Mouse (Mus musculus) ovary, postnatal 14 days (tissue): Measurements from ENCODE around the gene Poldip2.

ENCODE experiments used
- DNase-seq: peaks from one replicate; pipeline ENCODE4 v3.0.0; 2022; ENCODE audit warnings: low spot score

Poldip2 gene

GRCm38 (mm10) chr11:78512025-78512957, at the start of gene Poldip2, which contains the start of gene Tmem199:
Gene Poldip2, plus strand, starts transcription at chr11:78512193.
Gene Tmem199, minus strand, starts transcription at chr11:78512172.
- DNase-seq: peak; percentile 78

GRCm38 (mm10) chr11:78462669-78463068, 49.3 kb upstream of the Poldip2 start:
- no peak for DNase-seq

- DNase-seq: no peak
Observed at GRCm38 (mm10) chr11:78463286-78464036, 48.5 kb upstream of the Poldip2 start.

- no peak for DNase-seq
Observed at GRCm38 (mm10) chr11:78465116-78465515, 46.9 kb upstream of the Poldip2 start.

GRCm38 (mm10) chr11:78465568-78466180, 46.3 kb upstream of the Poldip2 start, which contains the start of gene Slc46a1:
Gene Slc46a1, plus strand, starts transcription at chr11:78465697.
- peak; percentile 76 for DNase-seq

DNA sequence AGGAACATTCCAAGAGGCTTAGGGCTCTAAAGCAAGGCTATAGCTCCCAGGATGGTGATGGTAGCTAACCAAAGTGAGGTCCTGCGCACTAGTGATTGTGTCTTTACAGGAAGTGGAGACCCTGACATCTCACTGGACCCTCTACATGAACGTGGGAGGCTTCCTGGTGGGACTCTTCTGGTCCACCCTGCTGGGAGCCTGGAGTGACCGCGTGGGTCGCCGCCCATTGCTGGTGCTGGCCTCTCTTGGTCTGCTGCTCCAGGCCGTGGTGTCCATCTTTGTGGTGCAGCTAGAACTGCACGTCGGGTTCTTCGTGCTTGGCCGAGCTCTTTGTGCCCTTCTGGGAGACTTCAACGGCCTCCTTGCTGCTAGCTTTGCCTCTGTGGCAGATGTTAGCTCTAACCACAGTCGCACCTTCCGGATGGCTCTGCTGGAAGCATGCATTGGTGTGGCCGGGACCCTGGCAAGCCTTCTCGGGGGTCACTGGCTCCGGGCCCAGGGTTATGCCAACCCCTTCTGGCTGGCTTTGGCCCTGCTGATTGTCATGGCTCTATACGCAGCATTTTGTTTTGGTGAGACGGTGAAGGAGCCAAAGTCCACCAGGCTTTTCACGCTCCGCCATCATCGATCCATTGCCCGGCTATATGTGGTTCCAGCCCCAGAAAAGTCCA, 45.6 kb upstream of the Poldip2 start:
- no peak for DNase-seq

- DNase-seq: no peak
Observed at GRCm38 (mm10) chr11:78467515-78467914, 44.5 kb upstream of the Poldip2 start.

DNA sequence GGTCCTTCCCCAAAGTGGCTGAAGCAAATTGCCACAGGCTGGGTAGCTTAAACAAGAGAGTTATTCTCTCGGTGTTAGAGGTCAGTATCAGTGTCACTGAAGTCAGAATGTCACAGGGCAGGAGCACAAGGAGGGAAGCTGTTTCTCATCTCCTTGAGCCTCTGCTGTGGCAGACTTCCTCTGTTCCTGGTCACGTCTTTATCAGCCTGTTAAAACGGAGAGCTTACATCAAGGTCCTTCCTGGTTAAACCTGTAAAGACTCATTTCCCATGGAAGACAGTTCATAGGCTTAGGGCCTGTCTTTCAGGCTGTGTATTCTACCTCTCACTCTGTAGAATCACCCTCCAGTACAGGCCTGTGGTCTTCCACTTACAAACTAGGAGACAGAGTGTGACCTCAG, 44.1 kb upstream of the Poldip2 start:
- no peak for DNase-seq

DNA sequence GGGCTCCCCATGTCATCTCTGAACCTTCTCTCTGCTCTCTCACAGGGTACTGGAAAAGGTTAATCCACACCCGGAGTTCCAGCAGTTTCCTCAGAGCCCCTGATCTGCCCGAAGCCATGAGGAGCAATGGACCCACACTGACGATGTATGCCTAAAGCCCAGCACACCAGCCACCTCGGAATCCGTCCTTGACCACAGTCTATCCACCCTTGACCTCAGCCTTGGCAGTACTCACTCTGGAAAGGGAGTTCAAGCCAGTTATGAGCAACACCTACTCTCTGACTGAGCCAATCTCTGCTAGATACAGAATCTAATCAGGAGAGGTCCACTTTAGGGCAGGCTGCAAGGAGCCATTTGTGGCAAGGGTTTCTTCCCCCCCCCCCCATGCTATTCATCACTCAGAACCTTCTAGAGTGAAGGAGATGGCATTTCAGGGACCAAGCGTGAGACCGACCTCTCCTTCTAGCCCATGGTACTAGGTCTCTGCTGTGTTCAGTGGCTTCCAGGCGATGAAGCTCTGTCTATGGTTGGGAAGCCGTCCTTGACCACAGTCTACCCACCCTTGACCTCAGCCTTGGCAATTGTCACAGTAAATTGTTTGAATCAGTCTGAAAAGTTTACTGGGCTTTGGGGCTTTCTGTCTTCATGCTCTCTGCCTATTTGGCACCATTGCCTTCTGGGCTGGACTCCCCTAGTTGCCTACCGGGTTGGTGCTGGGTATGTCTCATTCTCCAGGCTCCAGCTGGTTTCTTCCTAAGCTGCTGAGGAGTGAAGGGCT, 40.5 kb upstream of the Poldip2 start:
- DNase-seq: no peak

DNA sequence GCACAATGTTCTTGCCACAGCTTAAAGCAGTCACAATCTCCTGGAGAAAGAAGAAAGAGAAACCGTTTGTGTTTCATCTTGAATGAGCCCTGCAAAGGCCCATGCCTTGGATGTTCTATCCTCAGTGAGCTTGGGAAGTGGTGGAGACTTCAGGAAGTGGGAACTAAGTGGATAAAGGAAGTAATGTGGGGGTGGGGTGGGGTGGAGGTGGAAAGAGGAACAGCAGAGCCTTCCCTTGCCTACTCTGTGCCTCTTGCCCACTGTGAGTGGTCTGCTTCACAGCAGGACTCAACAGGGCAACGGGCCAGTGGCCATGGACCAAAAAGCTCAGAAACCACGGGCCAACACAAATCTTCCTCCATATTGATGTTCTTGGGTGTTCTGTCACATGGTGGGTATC, 36.7 kb upstream of the Poldip2 start:
- no peak for DNase-seq

DNA sequence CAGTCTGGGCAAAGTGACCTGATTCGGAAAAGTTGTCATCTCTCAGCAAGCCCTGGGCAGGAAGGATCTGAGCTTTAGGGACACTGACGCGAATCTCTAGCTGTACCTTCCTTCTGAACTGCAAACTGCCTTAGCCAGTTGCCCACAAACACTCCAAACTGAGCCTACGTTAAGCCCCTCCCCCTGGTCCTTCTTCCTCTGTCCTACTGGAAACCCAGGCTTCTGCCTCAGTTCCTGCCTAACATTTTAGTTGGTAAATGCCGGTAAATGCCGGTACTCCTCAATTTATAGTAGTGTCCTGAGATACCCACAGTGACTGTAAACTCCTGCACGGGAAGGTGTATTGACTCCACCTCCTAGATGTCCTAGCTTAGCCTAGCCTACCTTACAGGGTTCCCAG, 28.4 kb upstream of the Poldip2 start:
- DNase-seq: no peak

DNA sequence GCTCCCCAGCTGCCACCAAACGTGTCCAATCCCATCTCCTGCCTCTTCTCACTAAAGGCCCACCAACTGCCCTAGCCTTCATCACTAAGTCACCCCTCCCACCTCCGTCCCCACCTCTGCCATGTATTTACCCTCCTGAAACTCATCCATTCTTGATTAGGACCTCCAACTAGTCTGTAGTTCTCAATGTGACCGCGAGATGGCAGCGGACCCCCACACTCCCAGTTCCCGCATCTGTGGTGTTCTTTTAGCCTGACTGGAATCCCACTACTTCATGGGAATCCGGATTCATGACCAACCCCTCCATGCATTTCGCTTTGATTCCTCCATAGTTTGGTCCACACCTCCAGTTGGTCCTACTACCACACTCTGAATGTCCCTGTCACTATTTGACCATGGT, 23.8 kb upstream of the Poldip2 start:
- DNase-seq: peak; percentile 62

DNA sequence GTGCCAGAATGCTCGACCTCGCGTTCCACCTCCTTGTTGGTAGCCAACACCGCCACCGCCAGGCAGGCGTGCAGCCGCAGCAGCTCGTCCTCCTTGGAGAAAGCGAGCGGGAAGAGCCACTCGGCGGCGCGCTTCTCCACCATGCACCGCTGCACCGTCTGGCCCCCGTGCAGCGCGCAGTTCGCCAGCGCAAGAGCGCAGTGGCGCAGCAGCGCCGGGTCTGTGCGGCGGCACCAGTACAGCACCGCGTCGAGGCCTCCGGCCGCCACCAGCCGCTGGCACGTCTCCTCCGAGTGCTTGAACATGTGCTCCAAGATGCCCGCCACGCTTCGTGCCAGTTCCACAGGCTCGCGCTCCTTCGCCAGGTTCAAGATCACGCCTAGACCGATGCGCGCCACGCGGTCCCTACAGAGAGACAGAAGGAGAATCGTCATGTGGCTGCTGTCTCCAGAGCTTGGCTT, 21.2 kb upstream of the Poldip2 start:
- no peak for DNase-seq

DNA sequence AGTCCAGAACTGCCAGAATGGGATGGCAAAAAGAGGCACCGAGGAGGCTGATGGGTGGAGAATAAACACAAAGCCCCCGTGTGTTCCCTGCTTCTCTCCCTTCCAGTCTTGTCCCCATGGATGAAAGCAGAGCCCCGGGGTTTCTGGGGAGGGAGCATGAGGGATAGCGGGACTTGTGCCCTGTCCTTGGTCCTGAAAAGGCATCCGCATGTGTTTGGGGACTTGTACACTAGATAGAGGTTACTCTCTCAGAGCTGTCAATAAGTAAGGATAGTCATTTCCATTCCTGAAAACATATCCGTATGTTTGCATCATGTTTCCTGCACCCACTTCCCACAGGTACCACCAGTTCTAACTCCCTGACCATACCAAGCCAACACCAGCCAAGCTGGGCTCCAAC, 16.1 kb upstream of the Poldip2 start:
- DNase-seq: no peak

DNA sequence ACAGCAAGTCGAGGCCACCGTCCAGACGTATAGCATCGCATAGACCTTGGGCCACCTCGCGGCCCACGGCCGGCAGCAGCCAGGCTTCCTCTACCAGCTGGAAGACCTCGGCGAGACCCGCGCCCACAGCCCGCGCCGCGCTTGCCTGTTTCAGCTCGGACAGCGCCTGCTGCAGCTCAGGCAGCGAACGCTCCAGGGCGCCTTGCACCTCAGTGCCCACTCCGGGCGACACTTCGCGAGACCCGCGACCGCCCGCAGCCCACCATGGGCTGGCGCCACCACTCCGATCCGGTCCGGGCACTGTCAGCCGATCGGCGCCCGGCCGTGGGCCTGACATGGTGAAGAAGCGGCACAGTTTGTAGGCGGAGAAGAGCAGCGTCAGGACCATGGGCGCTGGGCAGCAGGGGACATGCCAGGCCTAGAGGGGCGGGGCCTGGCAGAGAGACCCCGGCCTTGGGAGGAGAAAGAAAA, 14.9 kb upstream of the Poldip2 start:
- DNase-seq: no peak

DNA sequence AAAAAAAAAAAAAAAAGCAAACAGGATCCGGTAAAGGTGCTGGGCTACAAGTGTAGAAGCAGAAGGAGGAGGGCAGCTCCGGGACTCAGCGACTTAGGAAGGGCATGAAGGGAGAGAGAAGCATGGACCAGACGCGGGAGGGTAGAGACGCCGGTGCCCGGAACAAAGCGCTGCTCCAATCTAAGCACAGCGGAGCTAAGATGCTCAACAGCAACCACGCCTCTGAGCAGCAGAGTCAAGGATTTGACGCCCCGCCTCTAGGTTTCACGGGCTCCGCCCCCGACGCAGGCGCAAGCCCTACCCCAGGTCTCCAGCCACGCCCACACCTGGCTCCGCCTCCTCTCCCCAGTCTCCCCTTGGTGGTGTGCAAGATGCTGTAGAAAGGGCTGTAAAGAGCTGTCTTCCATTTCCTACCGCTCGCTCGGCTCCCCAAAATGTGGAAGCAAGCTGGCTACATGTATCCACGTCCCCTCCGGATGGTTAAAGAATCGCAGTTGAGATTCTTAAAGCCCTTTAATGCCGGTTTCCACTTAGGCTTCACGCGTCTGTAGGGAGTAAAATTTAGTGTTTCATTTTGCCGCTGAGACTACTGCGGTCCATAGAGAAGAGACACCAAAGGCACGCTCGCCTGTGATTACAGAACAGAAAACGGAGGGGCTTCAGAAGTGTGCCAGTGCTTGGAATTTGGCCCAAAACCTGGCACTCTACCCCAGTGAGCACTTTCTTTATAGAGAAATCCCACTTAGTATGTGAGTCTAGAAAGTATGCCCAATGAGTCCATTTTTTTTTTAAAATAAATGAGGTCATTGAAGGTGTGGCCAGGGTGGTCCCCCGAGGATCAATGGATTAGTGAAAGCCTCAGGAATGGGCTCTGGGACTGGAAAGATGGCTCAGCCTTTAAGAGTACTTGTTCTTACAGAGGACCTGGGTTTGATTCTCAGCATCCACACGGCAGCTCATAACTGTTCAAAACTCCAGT, 14.2 kb upstream of the Poldip2 start, which contains the start of gene Sarm1:
Sarm1 (minus strand) TSS at position 211 of the 979 bp plus-strand sequence.
- DNase-seq: peak; percentile 85

DNA sequence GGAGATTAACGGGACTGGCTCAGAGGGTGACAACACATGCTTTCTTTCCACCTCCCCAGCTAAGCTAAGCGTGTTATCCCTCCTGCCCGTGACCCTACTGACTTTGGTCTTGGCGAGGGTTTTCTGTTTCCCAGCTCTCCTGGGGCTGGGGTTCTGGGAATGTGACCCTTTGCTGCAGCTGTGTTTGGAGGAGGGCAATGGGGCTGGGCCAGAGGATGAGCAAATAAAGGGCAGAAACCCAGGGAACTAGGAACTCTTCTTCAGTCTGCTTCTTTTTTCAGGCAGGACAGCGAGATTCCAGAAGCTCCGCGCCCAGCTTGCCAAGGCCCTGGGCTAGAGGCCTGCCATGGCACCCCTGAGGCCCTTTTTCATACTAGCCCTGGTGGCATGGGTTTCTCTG, 13.0 kb upstream of the Poldip2 start, which contains the start of gene Vtn:
Vtn (plus strand) TSS at position 88 of the 400 bp plus-strand sequence.
- no peak for DNase-seq

DNA sequence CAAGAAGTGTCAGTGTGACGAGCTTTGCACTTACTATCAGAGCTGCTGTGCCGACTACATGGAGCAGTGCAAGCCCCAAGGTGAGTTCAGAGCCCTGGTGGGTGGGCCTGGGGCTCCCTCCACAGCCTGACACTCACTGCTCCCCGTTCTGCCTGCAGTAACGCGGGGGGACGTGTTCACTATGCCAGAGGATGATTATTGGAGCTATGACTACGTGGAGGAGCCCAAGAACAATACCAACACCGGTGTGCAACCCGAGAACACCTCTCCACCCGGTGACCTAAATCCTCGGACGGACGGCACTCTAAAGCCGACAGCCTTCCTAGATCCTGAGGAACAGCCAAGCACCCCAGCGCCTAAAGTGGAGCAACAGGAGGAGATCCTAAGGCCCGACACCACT, 12.4 kb upstream of the Poldip2 start:
- DNase-seq: no peak

DNA sequence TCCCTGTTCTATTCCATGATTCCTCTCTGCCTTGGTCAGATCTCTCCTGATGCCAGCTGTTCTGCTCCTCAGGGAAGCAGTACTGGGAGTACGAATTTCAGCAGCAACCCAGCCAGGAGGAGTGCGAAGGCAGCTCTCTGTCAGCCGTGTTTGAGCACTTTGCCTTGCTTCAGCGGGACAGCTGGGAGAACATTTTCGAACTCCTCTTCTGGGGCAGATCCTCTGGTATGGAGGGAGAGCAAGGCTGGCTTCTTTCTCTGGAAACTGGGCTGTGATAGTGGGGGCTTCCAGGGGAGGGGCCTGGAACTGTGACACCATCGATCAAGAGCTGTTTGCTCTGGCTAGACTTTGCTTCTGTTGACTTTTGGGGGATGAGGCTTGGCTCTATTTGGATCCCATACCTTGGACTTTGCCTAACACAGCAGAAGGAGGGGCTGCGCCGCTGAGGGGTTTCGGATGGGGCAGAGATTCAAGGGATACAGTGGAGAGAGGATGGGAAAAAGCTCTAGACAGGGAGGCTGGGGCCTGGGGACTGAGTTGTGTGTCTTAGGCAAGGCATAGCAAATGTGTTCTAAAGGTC, 11.3 kb upstream of the Poldip2 start:
- no peak for DNase-seq
